Mouse (Mus musculus) neural tube, embryonic 15.5 days (tissue): ENCODE results near the gene Abcc9. TPM values are rescaled to one million over a fixed set of nuclear protein-coding genes. Genes with fewer than 3 reads are reported as not detected.

Source experiments
- ATAC-seq: fragments of 200-750 bp; cut with Nextera tagmentation; 2 replicates; pipeline ENCODE4 v1.8.0; 2017; ENCODE audit warnings: mild to moderate bottlenecking, moderate TSS enrichment, moderate library complexity; ENCODE audit not compliant: low FRiP score
- H3K27ac ChIP-seq: fragments of 300-500 bp; sonication (generic); replicated peaks from 2 replicates; pipeline ENCODE4 v1.5.1; 2015; ENCODE audit warnings: mild to moderate bottlenecking, inconsistent platforms
- H3K27me3 ChIP-seq: fragments of 300-500 bp; sonication (generic); replicated peaks from 2 replicates; pipeline ENCODE4 v1.6.1; 2015; ENCODE audit warnings: inconsistent platforms
- H3K36me3 ChIP-seq: fragments of 300-500 bp; sonication (generic); 2 replicates; pipeline ENCODE4 v1.6.1; 2015; ENCODE audit warnings: inconsistent platforms
- H3K4me1 ChIP-seq: fragments of 300-500 bp; sonication (generic); 2 replicates; pipeline ENCODE4 v1.6.1; 2015; ENCODE audit warnings: inconsistent platforms
- H3K4me2 ChIP-seq: fragments of 300-500 bp; sonication (generic); 2 replicates; pipeline ENCODE4 v1.6.1; 2015; ENCODE audit warnings: inconsistent platforms, mild to moderate bottlenecking, moderate library complexity
- H3K4me3 ChIP-seq: fragments of 300-500 bp; sonication (generic); replicated peaks from 2 replicates; pipeline ENCODE4 v1.5.1; 2015; ENCODE audit warnings: mild to moderate bottlenecking, inconsistent platforms
- H3K9ac ChIP-seq: fragments of 300-500 bp; sonication (generic); replicated peaks from 2 replicates; pipeline ENCODE4 v1.6.1; 2015; ENCODE audit warnings: mild to moderate bottlenecking, inconsistent platforms
- H3K9me3 ChIP-seq: fragments of 300-500 bp; sonication (generic); replicated peaks from 2 replicates; pipeline ENCODE4 v1.6.1; 2016; ENCODE audit warnings: inconsistent platforms
- WGBS: fragments of 180-500 bp; shearing (Covaris S2); methylation state at CpG from one replicate; pipeline ENCODE4 v1.1.7; 2015; ENCODE audit warnings: mixed read lengths; 5-methylcytosine and 5-hydroxymethylcytosine counted together
- polyA plus RNA-seq: library from polyadenylated mRNA; unstranded; fragments of >200 nt; fragmentation: Nextera tagmentation; extraction: Ambion mirVana; gene quantifications from 2 replicates; pipeline ENCODE4 v1.2.1, GENCODE M21; 2015

The Abcc9 gene
- polyA plus RNA-seq, 1 experiment from 2014 or later = 2.9 TPM

GRCm38 (mm10) chr6:142654561-142654960 lies 47.6 kb downstream of the Abcc9 start:
- Histone ChIP-seq H3K4me1 (no peaks in the 10 kb centered on the region), H3K9ac (no peak overlapping the region), H3K4me2 (no peak overlapping the region), H3K27me3 (no peaks in the 10 kb centered on the region), H3K9me3 (no peaks in the 10 kb centered on the region), H3K36me3 (no peaks in the 10 kb centered on the region), H3K4me3 (no peak overlapping the region), H3K27ac (no peak overlapping the region)
- ATAC-seq = no peak
- 56% methylated on average over 5 of the region's 5 CpGs for WGBS

DNA sequence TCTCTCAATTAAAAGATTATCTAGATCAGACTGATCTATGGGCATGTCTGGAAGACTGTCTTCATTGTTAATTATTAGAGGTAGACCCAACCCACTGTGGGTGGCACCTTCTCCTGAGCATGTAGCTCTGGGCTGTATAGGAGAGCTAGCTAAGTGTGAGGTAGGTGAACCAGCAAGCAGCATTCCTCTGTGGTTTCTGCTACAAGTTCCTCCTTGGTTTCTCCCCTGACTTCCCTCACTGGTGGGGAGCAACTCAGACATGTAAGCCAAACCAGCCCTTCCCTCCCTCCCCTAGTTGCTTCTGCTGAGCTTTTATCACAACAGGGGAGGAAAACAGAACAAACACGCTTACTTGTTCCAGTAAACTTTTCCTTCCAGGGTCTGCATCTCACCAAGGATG lies 49.9 kb downstream of the Abcc9 start:
- Histone ChIP-seq H3K4me1 (no peaks in the 10 kb centered on the region), H3K36me3 (no peaks in the 10 kb centered on the region), H3K9ac (no peak overlapping the region), H3K27me3 (no peaks in the 10 kb centered on the region), H3K27ac (no peak overlapping the region), H3K4me3 (no peak overlapping the region), H3K9me3 (no peaks in the 10 kb centered on the region), H3K4me2 (no peak overlapping the region)
- 88% methylated on average over 1 of the region's 1 CpGs for WGBS
- no peak for ATAC-seq

DNA sequence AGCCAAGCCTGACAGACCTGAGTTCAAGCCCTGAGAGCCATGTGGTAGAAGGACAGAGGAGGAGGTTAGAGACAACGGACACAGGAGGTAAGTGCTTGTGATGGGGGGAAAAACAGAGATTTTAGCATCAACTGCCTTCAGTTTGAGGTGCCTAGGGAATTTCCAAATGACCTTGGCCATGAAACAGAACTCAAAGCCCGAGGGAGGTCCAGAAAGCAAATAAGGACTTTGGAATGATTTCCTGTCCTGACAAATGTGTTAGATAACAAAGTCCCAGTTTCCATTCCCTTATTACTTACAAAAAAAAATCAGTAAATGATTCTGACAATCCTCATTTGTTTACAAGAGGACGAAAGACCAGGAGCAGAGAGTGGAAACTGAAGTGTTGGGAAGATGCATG lies 52.8 kb downstream of the Abcc9 start:
- Histone ChIP-seq H3K4me2 (no peak overlapping the region), H3K27ac (no peak overlapping the region), H3K9me3 (no peaks in the 10 kb centered on the region), H3K4me1 (no peaks in the 10 kb centered on the region), H3K9ac (no peak overlapping the region), H3K27me3 (no peaks in the 10 kb centered on the region), H3K4me3 (no peak overlapping the region), H3K36me3 (no peaks in the 10 kb centered on the region)
- WGBS = 76% methylated on average over 3 of the region's 3 CpGs
- ATAC-seq = no peak

GRCm38 (mm10) chr6:142645474-142645873 lies 56.6 kb downstream of the Abcc9 start:
- H3K4me1 ChIP-seq = no peaks in the 10 kb centered on the region
- H3K9me3 ChIP-seq = no peaks in the 10 kb centered on the region
- H3K27ac ChIP-seq = no peak overlapping the region
- WGBS = 80% methylated on average over 7 of the region's 7 CpGs
- no peaks in the 10 kb centered on the region for H3K36me3 ChIP-seq
- no peak overlapping the region for H3K4me3 ChIP-seq
- ATAC-seq = no peak
- no peak overlapping the region for H3K4me2 ChIP-seq
- no peaks in the 10 kb centered on the region for H3K27me3 ChIP-seq
- H3K9ac ChIP-seq = no peak overlapping the region

DNA sequence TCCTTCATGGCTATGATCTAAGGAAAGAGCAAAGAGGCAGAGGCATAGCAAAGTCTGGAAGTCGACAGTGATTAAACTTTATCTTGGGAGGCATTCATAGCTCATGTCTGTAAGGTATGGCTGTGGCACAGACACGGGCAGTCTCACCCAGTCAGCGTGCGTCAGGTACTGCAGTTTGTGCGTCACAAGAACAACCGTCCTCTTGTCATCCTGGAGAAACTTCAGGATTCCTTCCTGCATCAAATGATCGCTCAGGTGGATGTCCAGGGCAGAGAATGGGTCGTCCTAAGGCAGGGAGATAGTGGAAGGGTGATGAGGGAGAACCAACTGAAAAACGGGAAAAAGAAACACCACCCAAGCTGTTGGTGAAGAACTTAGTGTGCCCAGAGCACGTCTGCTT lies 62.8 kb downstream of the Abcc9 start:
- WGBS = 88% methylated on average over 10 of the region's 10 CpGs
- Histone ChIP-seq H3K9ac (no peak overlapping the region), H3K9me3 (no peaks in the 10 kb centered on the region), H3K27me3 (no peaks in the 10 kb centered on the region), H3K4me3 (no peak overlapping the region), H3K36me3 (no peaks in the 10 kb centered on the region), H3K27ac (no peak overlapping the region), H3K4me1 (no peaks in the 10 kb centered on the region), H3K4me2 (no peak overlapping the region)
- no peak for ATAC-seq

DNA sequence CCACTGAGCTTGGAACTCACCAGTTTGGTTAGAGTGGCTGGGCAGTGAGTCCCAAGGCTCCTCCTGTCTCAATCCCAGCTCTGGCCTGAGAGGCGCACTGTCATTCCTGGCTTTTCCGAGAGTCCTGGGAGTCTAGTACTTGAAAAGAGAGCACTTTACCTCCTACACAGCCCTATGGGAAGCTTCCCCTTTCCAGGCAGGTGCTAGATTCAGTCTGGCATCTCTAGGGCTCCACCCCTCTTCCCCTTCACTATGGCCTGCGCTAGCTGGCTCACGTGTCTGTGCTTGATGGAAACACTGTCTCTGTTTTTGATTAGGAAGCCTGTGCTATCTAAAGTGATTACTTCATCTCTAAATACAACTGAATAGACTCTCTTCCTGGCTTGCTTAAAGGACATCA lies 66.5 kb downstream of the Abcc9 start:
- H3K9ac ChIP-seq = no peak overlapping the region
- no peak overlapping the region for H3K4me2 ChIP-seq
- H3K27ac ChIP-seq = no peak overlapping the region
- no peaks in the 10 kb centered on the region for H3K36me3 ChIP-seq
- H3K9me3 ChIP-seq = no peaks in the 10 kb centered on the region
- no peak overlapping the region for H3K4me3 ChIP-seq
- ATAC-seq = no peak
- H3K27me3 ChIP-seq = no peaks in the 10 kb centered on the region
- 71% methylated on average over 4 of the region's 4 CpGs for WGBS
- no peaks in the 10 kb centered on the region for H3K4me1 ChIP-seq

DNA sequence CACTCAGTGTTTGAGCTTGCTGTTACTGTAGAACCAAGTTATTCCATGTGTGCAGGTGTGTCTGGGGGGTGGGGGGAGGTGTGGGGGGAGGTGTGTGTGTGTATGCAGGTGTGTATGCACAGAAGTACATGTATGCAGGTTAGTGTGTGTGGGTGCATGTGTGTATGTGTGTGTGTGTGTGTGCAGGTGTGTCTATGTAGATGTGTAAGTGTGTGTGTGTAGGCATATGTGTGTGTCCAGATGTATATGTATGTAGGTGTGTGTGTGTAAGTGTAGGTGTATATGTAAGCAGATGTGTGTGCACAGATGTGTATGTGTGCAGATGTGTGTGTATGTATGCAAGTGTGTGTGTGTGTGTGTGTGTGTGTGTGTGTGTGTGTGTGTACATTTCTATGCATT lies 66.9 kb downstream of the Abcc9 start:
- ATAC-seq = no peak
- H3K4me3 ChIP-seq = no peak overlapping the region
- no peak overlapping the region for H3K27ac ChIP-seq
- H3K4me1 ChIP-seq = no peaks in the 10 kb centered on the region
- no peak overlapping the region for H3K4me2 ChIP-seq
- no peaks in the 10 kb centered on the region for H3K9me3 ChIP-seq
- H3K36me3 ChIP-seq = no peaks in the 10 kb centered on the region
- no peaks in the 10 kb centered on the region for H3K27me3 ChIP-seq
- H3K9ac ChIP-seq = no peak overlapping the region

DNA sequence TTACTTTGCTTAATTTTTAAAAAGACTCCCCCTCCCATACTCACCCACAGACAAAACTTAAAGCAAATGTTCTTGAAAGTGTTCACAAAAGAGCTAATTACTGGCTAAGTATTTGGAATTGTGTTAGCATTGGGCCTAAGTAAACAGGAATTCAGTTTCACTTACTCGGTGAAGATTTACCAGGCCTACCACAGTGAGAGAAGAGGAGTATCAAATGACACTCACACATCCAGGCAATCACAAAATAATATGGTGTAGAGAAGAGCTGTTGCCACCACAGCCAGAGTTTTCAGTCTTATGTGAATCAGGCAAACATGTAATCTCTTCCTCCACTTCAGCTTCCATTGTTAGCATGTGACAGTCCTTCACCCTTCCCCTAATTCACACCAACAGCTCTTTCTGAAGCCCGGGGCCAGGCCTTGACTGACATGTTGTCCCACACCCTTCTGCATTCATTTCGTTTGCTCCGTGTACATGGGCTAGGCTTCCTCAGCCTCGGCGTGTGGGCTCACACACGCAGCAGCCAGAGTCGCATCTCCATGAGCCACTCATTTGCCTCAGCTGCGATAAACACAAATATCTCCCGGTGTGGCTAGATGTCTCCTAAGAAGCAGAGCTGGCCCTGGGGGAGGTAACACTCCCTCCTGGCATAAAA lies 67.5 kb downstream of the Abcc9 start:
- Histone ChIP-seq H3K4me1 (no peaks in the 10 kb centered on the region), H3K9ac (no peak overlapping the region), H3K4me2 (no peak overlapping the region), H3K27me3 (no peaks in the 10 kb centered on the region), H3K27ac (no peak overlapping the region), H3K36me3 (no peaks in the 10 kb centered on the region), H3K9me3 (no peaks in the 10 kb centered on the region), H3K4me3 (no peak overlapping the region)
- ATAC-seq = no peak
- WGBS = 88% methylated on average over 10 of the region's 10 CpGs

GRCm38 (mm10) chr6:142623351-142623750 lies 78.8 kb downstream of the Abcc9 start:
- no peak overlapping the region for H3K9ac ChIP-seq
- H3K27me3 ChIP-seq = no peaks in the 10 kb centered on the region
- WGBS = 81% methylated on average over 6 of the region's 6 CpGs
- no peaks in the 10 kb centered on the region for H3K36me3 ChIP-seq
- no peak overlapping the region for H3K4me2 ChIP-seq
- H3K27ac ChIP-seq = no peak overlapping the region
- no peaks in the 10 kb centered on the region for H3K9me3 ChIP-seq
- H3K4me1 ChIP-seq = no peaks in the 10 kb centered on the region
- no peak overlapping the region for H3K4me3 ChIP-seq
- ATAC-seq = no peak

GRCm38 (mm10) chr6:142616659-142617058 lies 85.5 kb downstream of the Abcc9 start:
- ATAC-seq = no peak
- no peaks in the 10 kb centered on the region for H3K27me3 ChIP-seq
- no peak overlapping the region for H3K27ac ChIP-seq
- WGBS = 33% methylated on average over 3 of the region's 3 CpGs
- no peaks in the 10 kb centered on the region for H3K36me3 ChIP-seq
- H3K4me1 ChIP-seq = no peaks in the 10 kb centered on the region
- H3K9me3 ChIP-seq = no peaks in the 10 kb centered on the region
- H3K9ac ChIP-seq = no peak overlapping the region
- no peak overlapping the region for H3K4me2 ChIP-seq
- no peak overlapping the region for H3K4me3 ChIP-seq

GRCm38 (mm10) chr6:142614324-142614723 lies 87.8 kb downstream of the Abcc9 start:
- Histone ChIP-seq H3K4me3 (no peak overlapping the region), H3K9me3 (no peaks in the 10 kb centered on the region), H3K9ac (no peak overlapping the region), H3K4me2 (no peak overlapping the region), H3K36me3 (no peaks in the 10 kb centered on the region), H3K27ac (no peak overlapping the region), H3K27me3 (no peaks in the 10 kb centered on the region), H3K4me1 (no peaks in the 10 kb centered on the region)
- WGBS = 83% methylated on average over 10 of the region's 10 CpGs
- no peak for ATAC-seq

DNA sequence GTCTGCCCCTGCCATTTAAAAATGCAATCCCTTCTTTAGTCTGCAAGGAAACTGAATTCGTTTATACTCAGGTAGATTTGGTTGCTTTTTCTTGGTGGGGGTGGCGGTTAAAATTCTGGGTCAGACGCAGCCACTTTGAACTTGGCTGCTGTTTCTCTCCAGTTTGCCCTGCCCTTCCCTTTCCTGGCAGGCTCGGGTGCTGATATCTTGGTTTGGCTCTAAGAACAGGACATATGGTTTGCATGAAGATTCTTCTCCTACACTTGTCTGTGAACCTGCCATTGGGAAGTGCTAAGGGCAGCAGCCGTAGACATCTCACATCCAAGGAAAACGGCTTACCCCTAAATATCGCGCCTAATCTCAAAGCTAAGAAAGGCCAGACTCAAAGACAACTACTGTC lies 89.7 kb downstream of the Abcc9 start:
- Histone ChIP-seq H3K9me3 (no peaks in the 10 kb centered on the region), H3K27ac (no peak overlapping the region), H3K27me3 (no peaks in the 10 kb centered on the region), H3K4me2 (no peak overlapping the region), H3K9ac (no peak overlapping the region), H3K4me1 (no peaks in the 10 kb centered on the region), H3K4me3 (no peak overlapping the region), H3K36me3 (no peaks in the 10 kb centered on the region)
- WGBS = 89% methylated on average over 8 of the region's 8 CpGs
- ATAC-seq = no peak
